18 mouse cellular contexts compared by ENCODE assay signal in genomic region chr15:25400276-25400675, GRCm38 (mm10). TPM values are rescaled to one million over a fixed set of nuclear protein-coding genes. Genes with fewer than 3 reads are reported as not detected.
DNase-seq lines count a peak whose midpoint lies in the region; ATAC-seq and TF ChIP-seq lines count a peak whose summit lies in the region.
"Had no signal": no experiment of that assay in that cellular context is flagged by ENCODE, and none has a peak within 500 bp of the region (broad histone marks: within the 10 kb centered on the region; RNA-seq: fewer than 3 reads in every experiment).

No protein-coding gene starts in this region.

- no peak overlapping the region for H3K4me3 ChIP-seq in hindbrain, embryonic 11.5 days (ENCODE audit: low read depth, low read length)
- no peak overlapping the region for H3K4me3 ChIP-seq in hindbrain, embryonic 14.5 days (replicated peaks; ENCODE audit: low read length)
- no peak overlapping the region for H3K4me3 ChIP-seq in midbrain, embryonic 15.5 days
- no peak overlapping the region for H3K4me3 ChIP-seq in midbrain, embryonic 13.5 days (replicated peaks)
- no peak overlapping the region for H3K4me3 ChIP-seq in gastrocnemius, adult 2 months
- H3K4me3 ChIP-seq: embryonic facial prominence, embryonic 12.5 days; forebrain, embryonic 12.5 days; heart, embryonic 10.5 days had no signal

- H3K4me2 ChIP-seq in hindbrain, embryonic 11.5 days (replicated peaks; ENCODE audit: low read depth, low read length), result no peak overlapping the region
- no peak overlapping the region for H3K4me2 ChIP-seq in hindbrain, embryonic 14.5 days (replicated peaks)
- H3K4me2 ChIP-seq in midbrain, embryonic 15.5 days, result no peak overlapping the region
- H3K4me2 ChIP-seq in midbrain, embryonic 13.5 days (replicated peaks), result no peak overlapping the region
- H3K4me2 ChIP-seq: embryonic facial prominence, embryonic 12.5 days; forebrain, embryonic 12.5 days had no signal

- no peaks in the 10 kb centered on the region for H3K27me3 ChIP-seq in hindbrain, embryonic 11.5 days (ENCODE audit: control insufficient read depth, insufficient read depth, low read length)
- H3K27me3 ChIP-seq in hindbrain, embryonic 14.5 days (ENCODE audit: control insufficient read depth, insufficient read depth, low read length), result no peaks in the 10 kb centered on the region
- H3K27me3 ChIP-seq in midbrain, embryonic 15.5 days (replicated peaks), result no peaks in the 10 kb centered on the region
- no peaks in the 10 kb centered on the region for H3K27me3 ChIP-seq in midbrain, embryonic 13.5 days
- H3K27me3 ChIP-seq: embryonic facial prominence, embryonic 12.5 days; forebrain, embryonic 12.5 days had no signal

- peaks cover 5% of the 10 kb centered on the region; the same call in 1 of the 2 replicates for H3K36me3 ChIP-seq in hindbrain, embryonic 11.5 days (ENCODE audit: control insufficient read depth, insufficient read depth, low read length)
- peaks cover 55% of the 10 kb centered on the region for H3K36me3 ChIP-seq in hindbrain, embryonic 14.5 days (replicated peaks; ENCODE audit: control insufficient read depth, insufficient read depth)
- 0 out of 2 replicates have a peak, but pooled peaks cover 4% of the 10 kb centered on the region for H3K36me3 ChIP-seq in midbrain, embryonic 15.5 days (replicated peaks)
- H3K36me3 ChIP-seq in midbrain, embryonic 13.5 days, result peaks cover 54% of the 10 kb centered on the region

- TF ChIP-seq CTCF in gastrocnemius, adult 2 months (IDR thresholded peaks at IDR 0.05), result no peak

- ATAC-seq in hindbrain, embryonic 11.5 days (ENCODE audit: low FRiP score), result 0 out of 2 replicates have a peak, but pooled peaks have one; percentile 28
- no peak for ATAC-seq in hindbrain, embryonic 14.5 days (ENCODE audit: low FRiP score)
- 0 out of 2 replicates have a peak, but pooled peaks have one; percentile 7 for ATAC-seq in midbrain, embryonic 15.5 days (replicated peaks)
- ATAC-seq in midbrain, embryonic 13.5 days, result no peak
- ATAC-seq: intestine, embryonic 16.5 days had no signal

- WGBS in hindbrain, embryonic 11.5 days, result 89% methylated on average over 8 of the region's 8 CpGs
- WGBS in hindbrain, embryonic 14.5 days, result 71% methylated on average over 8 of the region's 8 CpGs
- WGBS in midbrain, embryonic 15.5 days, result 81% methylated on average over 8 of the region's 8 CpGs
- 81% methylated on average over 8 of the region's 8 CpGs for WGBS in midbrain, embryonic 13.5 days

- intact Hi-C loops in gastrocnemius, adult 2 months (cut with DNase I), result no loop called here

- no peak overlapping the region for H3K9ac ChIP-seq in hindbrain, embryonic 11.5 days (ENCODE audit: low read depth, low read length)
- no peak overlapping the region for H3K9ac ChIP-seq in hindbrain, embryonic 14.5 days
- H3K9ac ChIP-seq in midbrain, embryonic 15.5 days, result no peak overlapping the region
- H3K9ac ChIP-seq in midbrain, embryonic 13.5 days (replicated peaks), result no peak overlapping the region
- H3K9ac ChIP-seq: embryonic facial prominence, embryonic 12.5 days; forebrain, embryonic 12.5 days had no signal

- no peak for DNase-seq in hindbrain, embryonic 11.5 days (ENCODE audit: low spot score)
- DNase-seq in hindbrain, embryonic 14.5 days (ENCODE audit: low spot score), result no peak
- peak; percentile 73 for DNase-seq in retina, embryonic 14.5 days (ENCODE audit: low spot score)
- no peak for DNase-seq in gastrocnemius, adult 2 months
- DNase-seq: adrenal gland, postnatal 10 days; cerebellum, adult 11 months; cerebellum, adult 8-10 months; cerebellum, postnatal 14 days; embryo, embryonic 11 days; gastrocnemius, postnatal 36 days; heart, adult 18-20 months; heart, postnatal 10 days had no signal

- H3K9me3 ChIP-seq in hindbrain, embryonic 11.5 days (ENCODE audit: control insufficient read depth, low read length), result no peaks in the 10 kb centered on the region
- H3K9me3 ChIP-seq in hindbrain, embryonic 14.5 days (ENCODE audit: control insufficient read depth, low read length), result no peaks in the 10 kb centered on the region
- no peaks in the 10 kb centered on the region for H3K9me3 ChIP-seq in midbrain, embryonic 15.5 days
- no peaks in the 10 kb centered on the region for H3K9me3 ChIP-seq in midbrain, embryonic 13.5 days
- H3K9me3 ChIP-seq: embryonic facial prominence, embryonic 12.5 days; forebrain, embryonic 12.5 days; heart, embryonic 10.5 days had no signal

- H3K27ac ChIP-seq in hindbrain, embryonic 11.5 days (ENCODE audit: low read depth, low read length), result no peak overlapping the region
- no peak overlapping the region for H3K27ac ChIP-seq in hindbrain, embryonic 14.5 days
- no peak overlapping the region for H3K27ac ChIP-seq in midbrain, embryonic 15.5 days
- no peak overlapping the region for H3K27ac ChIP-seq in midbrain, embryonic 13.5 days
- no peak overlapping the region for H3K27ac ChIP-seq in gastrocnemius, adult 2 months
- H3K27ac ChIP-seq: embryonic facial prominence, embryonic 12.5 days; forebrain, embryonic 12.5 days; heart, embryonic 10.5 days had no signal

- no peaks in the 10 kb centered on the region for H3K4me1 ChIP-seq in hindbrain, embryonic 11.5 days (replicated peaks; ENCODE audit: control insufficient read depth, insufficient read depth, low read length)
- peaks cover 81% of the 10 kb centered on the region for H3K4me1 ChIP-seq in hindbrain, embryonic 14.5 days (replicated peaks; ENCODE audit: control insufficient read depth, insufficient read depth, low read length)
- H3K4me1 ChIP-seq in midbrain, embryonic 15.5 days, result peaks cover 83% of the 10 kb centered on the region
- peaks cover 88% of the 10 kb centered on the region for H3K4me1 ChIP-seq in midbrain, embryonic 13.5 days (replicated peaks)
- H3K4me1 ChIP-seq: heart, embryonic 10.5 days had no signal

RNA-seq across cellular contexts. Expression of gene Basp1, which starts 13.3 kb away (rescaled TPM):
- 130 and 214 TPM in 2 replicates for polyA plus RNA-seq in hindbrain, embryonic 11.5 days (2014; fragmentation: Nextera tagmentation; extraction: Ambion mirVana)
- 262 and 283 TPM in 2 replicates for polyA plus RNA-seq in hindbrain, embryonic 14.5 days (2014; fragmentation: Nextera tagmentation; extraction: Ambion mirVana)
- polyA plus RNA-seq in midbrain, embryonic 15.5 days (2015; fragmentation: Nextera tagmentation; extraction: Ambion mirVana), result 375 and 400 TPM in 2 replicates
- 205 and 211 TPM in 2 replicates for polyA plus RNA-seq in midbrain, embryonic 13.5 days (2015; fragmentation: Nextera tagmentation; extraction: Ambion mirVana)
- total RNA-seq in gastrocnemius, adult 2 months (2021), result 1 to 10 TPM; 1.4 to 3.1 TPM

Comparison
In these comparisons a context has a peak if more than half of its experiments do, and no peak if none do; other contexts are left out.
1. ATAC-seq: peak in hindbrain, embryonic 11.5 days (single experiment) and midbrain, embryonic 15.5 days (single experiment); none in hindbrain, embryonic 14.5 days (single experiment) and midbrain, embryonic 13.5 days (single experiment).